Mouse (Mus musculus) left cerebral cortex, adult 2 months (tissue): Measurements from ENCODE around the gene Slc19a1. TPM values are rescaled to one million over a fixed set of nuclear protein-coding genes. Genes with fewer than 3 reads are reported as not detected.

Source experiments
- DNase-seq, 2 experiments: peaks; one replicate each; pipeline ENCODE4 v3.0.0; 2021 to 2022; ENCODE audit warnings: low spot score in 2 of 2, mixed read lengths in 1 of 2; ENCODE audit errors: extremely low spot score in 1 of 2
- H3K27ac ChIP-seq: fragments of 200-600 bp; 2 replicates; pipeline ENCODE4 v1.8.1; 2022
- H3K4me3 ChIP-seq: fragments of 200-600 bp; 2 replicates; pipeline ENCODE4 v1.8.1; 2022
- CTCF ChIP-seq: fragments of 200-600 bp; IDR thresholded peaks from 2 replicates; pipeline ENCODE4 v1.8.1; 2022; ENCODE audit warnings: antibody characterized with exemption, mild to moderate bottlenecking, moderate library complexity
- intact Hi-C: fragments of 180-260 bp; cut with DNase I; formaldehyde crosslinking; loops from one replicate; pipeline ENCODE4 v1.15.1; 2025
- total RNA-seq, 2 experiments: library from RNA; stranded (reverse); gene quantifications; 2 replicates each; pipeline ENCODE4 v1.2.3; 2021

Slc19a1 gene
- total RNA-seq, 2 experiments from 2014 or later, result 23.9 to 27.0 TPM

DNA sequence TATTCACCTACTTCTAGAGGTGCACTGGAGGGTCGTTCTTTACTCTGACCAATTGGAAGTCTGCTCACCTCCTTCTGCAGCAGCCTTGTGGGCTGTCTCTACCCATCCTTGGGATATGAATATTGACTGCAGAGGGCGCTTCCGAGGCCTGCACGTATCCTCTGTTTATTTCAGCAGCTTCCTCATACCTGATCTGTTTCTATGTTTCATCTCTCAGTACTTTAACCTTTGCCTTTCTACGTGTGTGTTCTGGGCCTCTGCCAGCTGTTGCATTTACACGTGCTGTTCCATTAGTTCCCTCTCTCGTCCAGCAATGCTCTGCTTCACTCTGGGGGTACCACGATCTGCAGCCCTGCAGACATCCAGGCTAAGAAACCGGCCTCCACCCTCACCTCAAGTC is 14.4 kb upstream of the Slc19a1 start:
- intact Hi-C loops, result no loop called here
- H3K27ac ChIP-seq, result no peak overlapping the region
- no peak for TF ChIP-seq CTCF
- H3K4me3 ChIP-seq, result no peak overlapping the region
- DNase-seq, result no peak

DNA sequence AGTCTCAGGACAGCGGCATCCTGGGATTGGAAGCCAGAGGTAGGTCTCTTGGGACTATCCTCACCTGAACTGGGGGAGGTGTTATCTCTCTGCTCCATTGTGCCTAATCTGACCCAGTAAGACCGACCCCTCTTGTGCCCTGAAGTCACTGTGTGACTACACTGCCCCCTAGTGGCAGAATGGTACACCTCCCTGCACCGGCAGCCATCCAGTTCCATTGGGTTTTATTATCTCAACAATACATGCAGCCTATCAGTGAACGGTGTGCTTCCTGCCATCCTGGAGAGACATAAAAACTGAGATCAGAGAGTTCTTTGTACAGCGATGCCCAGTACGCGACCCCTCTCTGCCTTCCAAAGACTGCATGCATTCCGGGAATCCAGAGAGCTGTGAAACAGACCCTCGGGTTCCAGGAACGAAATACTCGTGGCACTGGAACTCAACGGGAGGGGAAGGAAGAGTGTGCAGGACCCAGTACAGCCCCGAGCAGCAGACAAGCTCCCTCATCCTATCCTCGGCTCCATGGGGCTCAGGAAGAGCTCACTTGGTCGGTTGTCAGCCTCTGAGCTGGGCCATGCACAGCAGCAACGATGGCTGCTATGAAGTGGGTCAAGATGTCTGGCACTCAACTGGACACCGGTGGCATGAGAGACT is 10.5 kb upstream of the Slc19a1 start:
- DNase-seq, result peak; percentile 76 to 78
- TF ChIP-seq CTCF, result peak; percentile 99
- Histone ChIP-seq H3K27ac (peak overlapping the region; percentile 64), H3K4me3 (peak overlapping the region; percentile 46)
- intact Hi-C loops, result loop anchor here (1.0 to 2.0 kb wide), 2 partner anchors 186 to 231 kb away; no protein-coding TSS in a partner anchor

DNA sequence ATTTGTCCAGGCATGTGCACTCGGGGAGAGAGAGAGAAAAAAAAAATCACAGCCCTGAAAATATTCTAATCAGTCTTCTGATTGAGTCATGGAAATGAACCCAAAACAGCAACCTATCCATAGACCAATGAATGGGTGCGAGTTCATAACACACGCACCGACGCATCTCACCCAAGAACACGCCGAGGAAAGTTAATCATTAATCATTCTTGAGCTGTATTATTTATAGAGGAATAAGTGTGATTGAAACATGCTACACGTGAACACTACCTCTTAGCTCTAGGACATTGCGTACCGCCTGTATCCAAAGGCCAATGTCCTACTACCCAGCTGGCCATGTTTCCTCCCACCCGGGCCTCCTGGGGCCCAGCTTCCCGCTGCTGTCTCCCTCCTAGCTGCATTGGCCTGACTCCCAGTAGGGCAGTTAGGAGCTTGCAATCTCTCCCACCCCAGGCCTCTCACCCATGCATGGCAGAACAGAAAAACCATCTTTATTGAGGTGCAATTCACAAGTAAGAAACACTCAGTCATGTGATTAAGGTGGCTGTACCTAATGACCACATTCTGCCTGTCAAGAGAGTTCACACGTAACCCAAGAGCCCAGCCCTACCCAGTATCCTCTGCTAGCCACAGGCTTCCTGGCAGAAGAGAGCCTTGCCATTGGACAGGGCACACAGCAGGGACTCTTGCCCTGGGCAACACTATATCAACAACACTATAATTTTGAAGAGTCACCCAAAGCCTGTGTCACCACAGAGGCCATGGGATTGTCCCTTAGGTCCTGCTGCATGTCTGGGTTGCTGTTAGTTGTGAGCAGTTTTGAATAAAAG is 9.5 kb upstream of the Slc19a1 start:
- intact Hi-C loops, result no loop called here
- Histone ChIP-seq H3K4me3 (no peak overlapping the region; the same call in 1 of the 2 replicates), H3K27ac (no peak overlapping the region)
- TF ChIP-seq CTCF, result no peak
- no peak for DNase-seq

DNA sequence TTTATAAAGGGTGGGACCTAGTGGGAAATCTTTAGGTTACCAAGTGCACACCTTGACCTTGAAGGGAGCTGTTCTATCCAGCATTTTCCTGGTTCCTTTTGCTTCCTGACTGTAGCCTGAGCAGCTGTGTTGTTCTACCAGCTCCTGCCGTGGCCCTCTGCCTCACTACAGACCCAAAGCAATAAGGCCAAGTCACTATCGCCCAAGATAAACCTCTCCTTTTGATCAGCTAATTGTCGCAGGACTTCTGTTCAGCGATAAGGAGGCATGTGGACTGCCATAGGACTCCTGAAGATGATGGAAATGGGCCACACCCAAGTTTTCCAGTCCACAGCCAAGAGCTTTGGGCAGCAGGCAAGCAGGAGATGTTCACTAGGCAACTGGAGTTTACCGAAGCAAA is 7.8 kb upstream of the Slc19a1 start:
- TF ChIP-seq CTCF, result no peak
- DNase-seq, result no peak
- intact Hi-C loops, result no loop called here
- H3K27ac ChIP-seq, result no peak overlapping the region
- H3K4me3 ChIP-seq, result no peak overlapping the region

DNA sequence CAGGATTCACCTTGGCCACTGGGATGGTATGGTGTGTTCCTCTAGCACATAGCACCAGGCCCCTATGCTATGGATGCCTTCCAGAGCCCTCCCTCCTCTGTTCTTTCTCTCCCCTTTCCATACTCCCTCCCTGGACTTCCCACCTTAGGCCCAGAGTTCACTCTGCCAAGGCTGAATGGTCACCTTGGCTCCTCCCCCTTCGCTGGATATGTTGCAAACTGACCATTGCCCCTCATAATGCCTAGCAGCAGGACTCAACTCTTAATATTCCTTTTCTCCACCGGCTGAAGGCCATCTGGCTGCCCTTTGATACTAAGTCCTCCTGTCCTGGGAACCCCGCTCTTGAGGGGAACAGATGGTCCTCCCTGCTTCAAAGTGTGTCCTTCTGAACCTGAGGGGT is 5.1 kb upstream of the Slc19a1 start:
- no peak overlapping the region for H3K27ac ChIP-seq
- intact Hi-C loops, result no loop called here
- TF ChIP-seq CTCF, result no peak
- no peak for DNase-seq
- no peak overlapping the region for H3K4me3 ChIP-seq

DNA sequence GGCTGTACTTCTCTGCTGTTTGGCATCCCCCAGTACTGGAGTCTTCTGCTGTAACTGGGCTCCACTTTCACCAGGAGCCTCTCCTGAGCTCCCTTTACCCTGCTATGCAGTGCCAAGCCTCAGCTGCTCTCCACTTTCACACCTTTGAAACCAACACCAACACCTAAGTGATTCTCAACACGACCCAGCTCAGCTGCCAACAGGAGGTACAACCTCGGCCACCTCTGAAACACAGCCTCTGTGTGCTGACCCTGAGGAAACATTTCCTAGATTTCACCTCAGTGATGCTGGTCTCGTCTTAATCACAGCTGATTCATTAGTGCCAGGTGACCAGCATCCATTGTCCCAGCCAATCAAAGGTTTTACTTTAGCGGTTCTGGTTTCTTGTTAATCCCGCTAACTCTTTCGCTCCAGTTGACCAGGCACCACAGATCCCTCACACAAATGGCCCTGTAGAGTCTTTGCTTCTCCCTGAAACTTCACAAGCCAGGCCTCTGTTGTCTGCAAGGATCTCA is 3.2 kb upstream of the Slc19a1 start:
- Histone ChIP-seq H3K4me3 (no peak overlapping the region), H3K27ac (no peak overlapping the region)
- no peak for TF ChIP-seq CTCF
- no peak for DNase-seq
- intact Hi-C loops, result no loop called here

DNA sequence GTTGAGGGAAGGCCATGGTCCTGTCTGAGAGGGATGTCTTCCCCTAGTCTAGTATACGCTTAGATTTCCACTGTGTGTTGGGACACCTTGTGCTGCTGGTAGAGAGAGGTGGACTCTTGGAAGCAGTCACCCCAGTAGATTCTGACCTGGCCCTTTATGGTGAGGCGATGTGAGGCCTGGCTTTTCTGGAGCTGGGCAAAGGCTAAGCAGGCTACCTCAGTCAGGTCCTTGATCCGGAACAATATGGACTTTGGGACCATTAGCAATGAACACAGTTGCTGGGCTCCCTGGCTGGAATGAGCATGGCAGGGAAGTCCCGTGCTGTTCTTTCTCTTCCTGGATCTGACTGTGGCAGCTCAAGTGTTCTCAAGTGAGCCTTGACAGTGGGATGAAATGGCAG is 2.3 kb upstream of the Slc19a1 start:
- intact Hi-C loops, result no loop called here
- Histone ChIP-seq H3K4me3 (no peak overlapping the region), H3K27ac (no peak overlapping the region)
- DNase-seq, result no peak
- TF ChIP-seq CTCF, result no peak

DNA sequence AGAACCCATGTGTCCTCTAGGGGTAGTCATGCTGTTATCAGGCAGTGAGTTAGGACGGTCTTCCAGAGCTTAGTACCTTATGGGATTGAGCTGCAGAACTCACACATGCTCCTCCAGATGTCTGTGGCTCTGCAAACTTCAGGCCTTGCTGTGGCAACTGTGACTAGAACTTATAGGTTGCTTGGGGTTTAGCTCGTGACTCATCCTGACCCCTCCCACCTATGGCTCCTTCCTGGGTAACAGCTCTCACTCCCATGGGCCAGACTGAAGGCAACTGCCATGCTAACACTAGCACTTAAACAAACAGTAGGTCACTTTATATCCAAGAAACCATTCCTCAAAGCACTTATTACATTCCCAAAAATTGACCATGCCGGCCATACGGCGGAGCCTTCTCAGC is 1.4 kb upstream of the Slc19a1 start:
- no peak for TF ChIP-seq CTCF
- Histone ChIP-seq H3K4me3 (no peak overlapping the region), H3K27ac (no peak overlapping the region)
- intact Hi-C loops, result no loop called here
- no peak for DNase-seq

DNA sequence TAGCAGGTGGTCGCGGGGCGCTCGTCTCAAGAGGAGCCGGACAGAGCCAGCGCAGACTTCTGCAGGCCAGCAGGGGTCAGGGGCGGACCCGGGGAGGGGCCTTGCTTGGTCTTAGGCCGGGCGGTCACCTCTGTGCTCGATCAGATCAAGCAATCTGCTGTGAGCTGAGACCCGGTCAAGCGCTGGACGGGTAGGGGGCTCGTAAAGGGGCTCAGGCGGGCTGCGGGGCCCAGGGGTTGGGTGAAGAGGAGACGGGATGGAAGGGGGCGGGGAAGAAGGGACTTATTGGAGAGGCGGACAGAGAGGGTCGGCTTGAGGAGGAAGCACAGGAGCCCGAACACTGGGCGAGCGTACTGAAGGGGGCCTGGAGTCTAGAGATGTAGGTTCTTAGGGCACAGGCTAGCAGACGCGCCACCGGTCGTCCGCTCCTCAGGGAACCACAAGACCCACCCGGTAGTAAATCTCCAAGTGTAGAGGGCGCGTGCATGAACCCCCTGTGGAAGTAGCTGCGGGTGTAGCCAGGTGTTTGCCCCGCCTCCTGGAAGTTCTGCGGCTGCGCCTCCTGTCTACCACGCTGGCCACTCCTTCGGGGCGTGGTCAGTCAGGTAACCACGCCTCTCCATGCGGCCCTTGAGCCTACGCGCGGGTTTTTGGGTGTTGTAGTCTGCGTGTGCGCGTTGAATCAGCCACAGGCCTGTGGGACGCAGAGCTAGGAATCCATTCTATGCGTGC is 716 bp downstream of the Slc19a1 start:
- no peak; the same call in none of the 2 replicates for TF ChIP-seq CTCF
- DNase-seq, result peak; percentile 91 to 92
- intact Hi-C loops, result no loop called here
- H3K4me3 ChIP-seq, result peak overlapping the region; percentile 77
- H3K27ac ChIP-seq, result peak overlapping the region; percentile 91

DNA sequence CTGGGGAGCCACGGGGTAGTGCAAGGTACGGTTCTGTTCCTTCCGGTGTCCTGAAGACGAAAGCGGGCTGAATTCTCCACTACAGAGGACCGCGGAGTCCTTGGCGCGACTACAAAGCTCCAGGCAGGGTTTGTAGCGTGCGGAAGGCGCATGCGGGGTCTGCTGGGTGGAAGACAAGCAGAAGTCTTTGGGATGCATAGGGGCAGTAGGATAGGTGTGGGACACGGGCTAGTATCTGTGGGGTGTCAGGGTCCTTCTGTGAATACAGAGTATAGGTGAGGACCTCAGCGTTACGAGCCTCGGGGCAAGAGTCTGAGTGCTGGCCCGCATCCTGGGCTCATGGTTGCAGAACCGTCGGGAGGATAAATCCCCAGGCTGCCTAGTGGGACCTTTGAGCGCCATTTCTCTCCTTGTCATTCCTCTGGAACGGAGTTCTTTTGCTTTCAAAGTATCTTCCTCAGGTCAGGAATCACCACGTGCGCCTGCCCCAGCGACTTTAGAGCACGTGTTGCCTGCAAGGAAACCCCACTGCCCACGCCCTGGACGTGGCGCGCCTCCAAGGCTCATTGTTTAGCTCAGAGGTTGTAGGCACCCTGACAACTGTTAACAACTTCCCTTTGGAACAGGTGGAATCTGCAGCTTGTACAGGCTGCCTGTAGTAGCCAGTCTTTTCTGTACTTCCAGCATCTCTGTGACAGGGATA is 1.4 kb downstream of the Slc19a1 start:
- intact Hi-C loops, result no loop called here
- Histone ChIP-seq H3K4me3 (peak overlapping the region; percentile 77), H3K27ac (peak overlapping the region; percentile 91)
- no peak for TF ChIP-seq CTCF
- DNase-seq, result peak; percentile 45 to 68

DNA sequence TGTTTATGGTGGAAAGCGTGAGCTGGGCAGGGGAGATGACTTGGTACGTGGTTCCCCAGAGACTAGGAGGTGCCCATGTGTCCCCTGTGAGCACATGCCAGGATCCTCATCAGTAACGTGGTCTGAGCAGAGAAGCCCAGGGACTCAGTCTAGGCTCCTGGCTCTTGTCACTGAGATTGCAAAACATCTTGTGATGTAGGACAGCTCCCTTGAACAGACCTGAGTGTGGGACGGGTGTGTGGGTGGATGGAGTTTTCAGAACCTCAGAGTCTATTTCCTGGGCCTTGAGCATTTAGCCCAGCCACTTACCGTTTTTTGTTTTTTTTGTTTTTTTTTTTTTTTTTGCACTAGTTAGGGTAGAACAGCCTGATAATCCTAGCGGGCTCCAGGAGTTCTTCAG is 3.4 kb downstream of the Slc19a1 start:
- peak; percentile 58 to 72 for DNase-seq
- intact Hi-C loops, result no loop called here
- Histone ChIP-seq H3K4me3 (peak overlapping the region; percentile 77; the same call in 1 of the 2 replicates), H3K27ac (peak overlapping the region; percentile 91)
- no peak for TF ChIP-seq CTCF
